Mouse (Mus musculus) stomach, postnatal 0 days (tissue): Measurements from ENCODE around the gene Urb1.

ENCODE experiments used
- CTCF ChIP-seq: IDR thresholded peaks from 2 replicates; pipeline ENCODE4 v1.5.1; 2016; ENCODE audit warnings: antibody characterized with exemption, low read depth, mild to moderate bottlenecking, moderate library complexity
- EP300 ChIP-seq: optimal IDR thresholded peaks from 2 replicates; pipeline ENCODE3; 2016; ENCODE audit warnings: antibody characterized with exemption

GRCm38 (mm10) chr16:90799840-90800239, 10.4 kb downstream of the Urb1 start:
- TF ChIP-seq CTCF (no peak), EP300 (no peak)
